22 mouse cellular contexts compared by ENCODE assay signal in the genomic region with DNA sequence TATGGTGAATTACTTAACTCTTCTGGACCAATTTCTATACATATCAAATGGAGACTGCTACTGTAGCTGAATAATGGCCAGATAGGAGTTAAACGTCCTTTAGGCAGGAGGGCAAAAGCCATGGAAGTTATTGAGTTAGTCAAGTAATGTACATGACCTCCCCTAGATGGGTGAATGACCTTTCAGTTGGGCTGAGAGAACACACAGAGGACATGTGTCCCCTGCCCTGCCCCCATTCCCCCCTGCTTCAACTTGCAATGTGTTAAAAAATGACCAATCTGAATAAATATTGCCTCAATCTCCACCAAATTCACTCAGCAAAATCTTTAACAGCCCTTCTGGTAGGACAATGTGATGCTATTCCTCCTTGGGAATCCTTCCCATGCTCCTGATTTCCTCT.
"Had no signal": no experiment of that assay in that cellular context is flagged by ENCODE, and none has a peak within 500 bp of the region (broad histone marks: within the 10 kb centered on the region; RNA-seq: fewer than 3 reads in every experiment).

No protein-coding gene starts in this region.

- ATAC-seq: hindbrain, postnatal 0 days had no signal

- DNase-seq: gastrocnemius, adult 2 months; gastrocnemius, postnatal 10 days; gastrocnemius, postnatal 25 days; heart, adult 18-20 months; heart, postnatal 10 days; heart, postnatal 4 days; kidney, adult 11 months; kidney, postnatal 36 days; layer of hippocampus, adult 9-11 months; layer of hippocampus, postnatal 36 days; left cerebral cortex, postnatal 4 days had no signal

- H3K27ac ChIP-seq: gastrocnemius, adult 2 months; hindbrain, embryonic 10.5 days; hindbrain, embryonic 13.5 days; hindbrain, embryonic 15.5 days; hindbrain, postnatal 0 days; kidney, embryonic 15.5 days; kidney, postnatal 0 days; limb, embryonic 13.5 days; limb, embryonic 15.5 days; liver, embryonic 14.5 days had no signal

- H3K4me2 ChIP-seq: heart, embryonic 12.5 days; hindbrain, embryonic 13.5 days; hindbrain, embryonic 15.5 days; kidney, embryonic 15.5 days; limb, embryonic 13.5 days; limb, embryonic 15.5 days had no signal

- H3K27me3 ChIP-seq: heart, embryonic 12.5 days; hindbrain, embryonic 13.5 days; hindbrain, embryonic 15.5 days; kidney, embryonic 15.5 days; limb, embryonic 13.5 days; limb, embryonic 15.5 days had no signal

- H3K9me3 ChIP-seq: heart, embryonic 10.5 days; heart, embryonic 12.5 days; hindbrain, embryonic 10.5 days; hindbrain, embryonic 13.5 days; hindbrain, embryonic 15.5 days; kidney, embryonic 15.5 days; limb, embryonic 13.5 days; limb, embryonic 15.5 days had no signal

- H3K4me3 ChIP-seq: gastrocnemius, adult 2 months; heart, embryonic 10.5 days; heart, embryonic 12.5 days; hindbrain, embryonic 10.5 days; hindbrain, embryonic 13.5 days; hindbrain, embryonic 15.5 days; kidney, embryonic 15.5 days; limb, embryonic 13.5 days; limb, embryonic 15.5 days had no signal

- H3K4me1 ChIP-seq: hindbrain, embryonic 10.5 days; hindbrain, embryonic 15.5 days; limb, embryonic 15.5 days had no signal

- H3K9ac ChIP-seq: heart, embryonic 12.5 days; hindbrain, embryonic 13.5 days; hindbrain, embryonic 15.5 days; kidney, embryonic 15.5 days; limb, embryonic 13.5 days; limb, embryonic 15.5 days; liver, embryonic 14.5 days had no signal

- H3K36me3 ChIP-seq: heart, embryonic 10.5 days; heart, embryonic 12.5 days; hindbrain, embryonic 10.5 days; hindbrain, embryonic 13.5 days; hindbrain, embryonic 15.5 days; kidney, embryonic 15.5 days; limb, embryonic 13.5 days; limb, embryonic 15.5 days had no signal
